Mouse (Mus musculus) CH12.LX (cell line): ENCODE measurements around the gene Krr1. TPM values are rescaled to one million over a fixed set of nuclear protein-coding genes. Genes with fewer than 3 reads are reported as not detected.

Experiments used
- DNase-seq: peaks from one replicate; pipeline ENCODE4 v3.0.0-alpha.2; 2013; ENCODE audit errors: extremely low read depth
- H3K27ac ChIP-seq: 2 replicates; pipeline ENCODE4 v1.5.1; 2012; ENCODE audit warnings: low read depth, mild to moderate bottlenecking, control low read depth, moderate library complexity; ENCODE audit not compliant: insufficient read depth
- H3K27me3 ChIP-seq: replicated peaks from 2 replicates; pipeline ENCODE3; 2012; ENCODE audit warnings: inconsistent platforms
- H3K36me3 ChIP-seq, 2 experiments: replicated peaks in 1 of 2; 2 replicates each; pipeline versions ENCODE3 to v1.6.1; 2012; ENCODE audit warnings: inconsistent platforms in 1 of 2, low read length in 1 of 2, mild to moderate bottlenecking in 1 of 2, mixed read lengths in 1 of 2, moderate library complexity in 1 of 2; ENCODE audit not compliant: control insufficient read depth in 1 of 2, insufficient read depth in 1 of 2
- H3K4me1 ChIP-seq, 2 experiments: 2 replicates each; pipeline ENCODE4 v1.6.1; 2012; ENCODE audit warnings: inconsistent platforms in 1 of 2, moderate library complexity in 1 of 2; ENCODE audit not compliant: insufficient read depth in 2 of 2, control insufficient read depth in 1 of 2
- H3K4me2 ChIP-seq: 2 replicates; pipeline ENCODE4 v1.6.1; 2012; ENCODE audit warnings: low read depth, mild to moderate bottlenecking, control low read depth; ENCODE audit not compliant: poor library complexity, insufficient read depth, severe bottlenecking
- H3K4me3 ChIP-seq, 3 experiments: fragments of 150-350 bp in 1 of 3; sonication (generic) in 1 of 3; replicated peaks in 1 of 3; 2 replicates each; pipeline versions ENCODE3 to v1.5.1; 2011 to 2012; ENCODE audit warnings: low read depth in 2 of 3, low read length in 2 of 3, mild to moderate bottlenecking in 2 of 3, moderate library complexity in 2 of 3, control low read depth in 1 of 3, improper control_type of control experiment in 1 of 3, inconsistent platforms in 1 of 3, mixed read lengths in 1 of 3; ENCODE audit not compliant: poor library complexity in 1 of 3
- H3K79me2 ChIP-seq: replicated peaks from 2 replicates; pipeline ENCODE4 v1.6.1; 2012; ENCODE audit warnings: mild to moderate bottlenecking, moderate library complexity; ENCODE audit not compliant: control insufficient read depth, poor library complexity, insufficient read depth, severe bottlenecking; ENCODE audit errors: extremely low read depth
- H3K9ac ChIP-seq: 2 replicates; pipeline ENCODE4 v1.6.1; 2012; ENCODE audit warnings: low read depth, mild to moderate bottlenecking, control low read depth, moderate library complexity; ENCODE audit not compliant: insufficient read depth
- H3K9me3 ChIP-seq: replicated peaks from 2 replicates; pipeline ENCODE3; 2012; ENCODE audit warnings: low read length, inconsistent platforms, mixed read lengths
- E2F4 ChIP-seq: IDR thresholded peaks from 2 replicates; pipeline ENCODE4 v1.6.1; 2011; ENCODE audit warnings: low read depth, low read length, improper control_type of control experiment; ENCODE audit not compliant: insufficient replicate concordance
- ELF1 ChIP-seq: IDR thresholded peaks from 2 replicates; pipeline ENCODE4 v1.6.1; 2014; ENCODE audit warnings: low read depth, mild to moderate bottlenecking, inconsistent platforms, low read length, improper control_type of control experiment
- HCFC1 ChIP-seq: IDR thresholded peaks from 2 replicates; pipeline ENCODE4 v1.6.1; 2012; ENCODE audit warnings: low read depth, mild to moderate bottlenecking, inconsistent platforms, low read length, improper control_type of control experiment
- NELFE ChIP-seq: IDR thresholded peaks from 2 replicates; pipeline ENCODE4 v1.6.1; 2011; ENCODE audit warnings: low read depth, low read length, improper control_type of control experiment
- NRF1 ChIP-seq: IDR thresholded peaks from 2 replicates; pipeline ENCODE4 v1.6.1; 2014; ENCODE audit warnings: low read depth, mild to moderate bottlenecking, inconsistent platforms, low read length, improper control_type of control experiment, moderate library complexity
- PAX5 ChIP-seq: IDR thresholded peaks from 2 replicates; pipeline ENCODE4 v1.6.1; 2012; ENCODE audit warnings: low read length, inconsistent platforms, mixed read lengths
- POLR2AphosphoS2 ChIP-seq: IDR thresholded peaks from 2 replicates; pipeline ENCODE4 v1.6.1; 2011; ENCODE audit warnings: low read depth, low read length, improper control_type of control experiment
- UBTF ChIP-seq: IDR thresholded peaks from 2 replicates; pipeline ENCODE4 v1.6.1; 2012; ENCODE audit warnings: low read depth, mild to moderate bottlenecking, inconsistent platforms, low read length, improper control_type of control experiment, moderate library complexity
- ZKSCAN1 ChIP-seq: IDR thresholded peaks from 2 replicates; pipeline ENCODE4 v1.6.1; 2012; ENCODE audit warnings: low read depth, inconsistent platforms, low read length, improper control_type of control experiment, borderline replicate concordance
- dilution Hi-C: fragments of 300-500 bp; cut with MboI; formaldehyde crosslinking; loops from 2 replicates; pipeline ENCODE4 v1.14.3; 2020; ENCODE audit warnings: low sequenced_read_pairs; ENCODE audit not compliant: extremely low pct_unique_long_range_greater_than_20kb, extremely low pct_ligation_motif_present
- in situ Hi-C: fragments of 300-500 bp; cut with MboI; formaldehyde crosslinking; loops from 3 replicates; pipeline ENCODE4 v1.14.3; 2019; ENCODE audit warnings: low sequenced_read_pairs, low pct_ligation_motif_present, low pct_unique_long_range_greater_than_20kb, mixed read lengths
- polyA plus RNA-seq: library from polyadenylated mRNA; unstranded; fragments of >175 nt; gene quantifications from 2 replicates; pipeline ENCODE4 v1.2.1, GENCODE M21; 2012; ENCODE audit warnings: low read depth; ENCODE audit not compliant: insufficient read length
- total RNA-seq, 2 experiments: library from RNA; depleted of rRNA; stranded (reverse); fragments of 300-350 nt in 1 of 2; fragments of >200 nt in 1 of 2; gene quantifications; 2 replicates each; pipeline ENCODE4 v1.2.3; 2012 to 2014

Krr1 gene
- total and polyA plus RNA-seq, 3 experiments: 56.9 to 108 (median 58.7) TPM

GRCm38 (mm10) chr10:111923503-111924135 lies 48.8 kb upstream of the Krr1 start:
- H3K27ac ChIP-seq: no peak overlapping the region
- H3K79me2 ChIP-seq: no peaks in the 10 kb centered on the region
- no peak overlapping the region for H3K4me2 ChIP-seq
- H3K27me3 ChIP-seq: no peaks in the 10 kb centered on the region
- no peak overlapping the region for H3K9ac ChIP-seq
- in situ Hi-C loops (loop anchor here (10.0 kb wide), 1 partner anchor 419 kb away; the partner anchor contains the start of gene Phlda1), dilution Hi-C loops (no loop called here)
- peaks cover 0 to 11% of the 10 kb centered on the region in 2 experiments; a peak in 2 of 4 replicates for H3K4me1 ChIP-seq
- H3K4me3 ChIP-seq: no peak overlapping the region
- DNase-seq: no peak
- H3K36me3 ChIP-seq: no peaks in the 10 kb centered on the region
- TF ChIP-seq ELF1 (no peak), POLR2AphosphoS2 (no peak), UBTF (no peak)
- no peaks in the 10 kb centered on the region for H3K9me3 ChIP-seq

- DNase-seq: no peak
- H3K4me1 ChIP-seq: peaks cover 0 to 11% of the 10 kb centered on the region in 2 experiments; a peak in 2 of 4 replicates
- in situ Hi-C loops: loop anchor here (10.0 kb wide), 1 partner anchor 419 kb away; the partner anchor contains the start of gene Phlda1
Measured at GRCm38 (mm10) chr10:111924141-111924540, 48.3 kb upstream of the Krr1 start.

GRCm38 (mm10) chr10:111924716-111925488 lies 47.6 kb upstream of the Krr1 start:
- Histone ChIP-seq H3K9ac (no peak overlapping the region), H3K27ac (no peak overlapping the region), H3K4me1 (peaks cover 0 to 11% of the 10 kb centered on the region in 2 experiments; a peak in 2 of 4 replicates), H3K27me3 (no peaks in the 10 kb centered on the region), H3K36me3 (no peaks in the 10 kb centered on the region)
- DNase-seq: no peak
- in situ Hi-C loops: loop anchor here (10.0 to 25.0 kb wide), 2 partner anchors 420 to 613 kb away; partner anchors contain the start of gene Phlda1
- TF ChIP-seq NELFE (no peak), ZKSCAN1 (no peak), PAX5 (no peak)
- TF ChIP-seq, all 38 proteins: peak for 0
- Histone ChIP-seq H3K4me2 (peak overlapping the region; percentile 76; the same call in 1 of the 2 replicates), H3K9me3 (no peaks in the 10 kb centered on the region), H3K79me2 (no peaks in the 10 kb centered on the region), H3K4me3 (no peak overlapping the region)
- dilution Hi-C loops: no loop called here

More at GRCm38 (mm10) chr10:111924141-111924540, 48.3 kb upstream of the Krr1 start:
- Histone ChIP-seq H3K4me2 (no peak overlapping the region), H3K36me3 (no peaks in the 10 kb centered on the region), H3K9ac (no peak overlapping the region), H3K27me3 (no peaks in the 10 kb centered on the region), H3K9me3 (no peaks in the 10 kb centered on the region), H3K79me2 (no peaks in the 10 kb centered on the region), H3K27ac (no peak overlapping the region), H3K4me3 (no peak overlapping the region)
- dilution Hi-C loops: no loop called here
- TF ChIP-seq HCFC1 (no peak), NRF1 (no peak), E2F4 (no peak)
